Mouse (Mus musculus) small intestine, adult 2 months (tissue): ENCODE results near the gene Exoc5.

Experiments
- CTCF ChIP-seq: fragments of 200-500 bp; IDR thresholded peaks from 2 replicates; pipeline ENCODE4 v1.5.1; 2012; ENCODE audit warnings: low read depth, mild to moderate bottlenecking, control low read depth, inconsistent platforms, low read length, moderate library complexity, mixed read lengths; ENCODE audit not compliant: insufficient replicate concordance, insufficient read length; ENCODE audit errors: extremely low read depth
- POLR2A ChIP-seq: fragments of 200-500 bp; IDR thresholded peaks from 2 replicates; pipeline ENCODE4 v1.6.1; 2012; ENCODE audit warnings: low read depth, mild to moderate bottlenecking, control low read depth, inconsistent platforms, low read length, moderate library complexity

GRCm38 (mm10) chr14:48991144-48991522, 75.3 kb downstream of the Exoc5 start:
- TF ChIP-seq CTCF = no peak
- no peak for TF ChIP-seq POLR2A
